Mouse (Mus musculus) embryonic facial prominence, embryonic 11.5 days (tissue): ENCODE measurements around the gene Tbc1d9b. TPM values are rescaled to one million over a fixed set of nuclear protein-coding genes. Genes with fewer than 3 reads are reported as not detected.

ENCODE experiments used
- ATAC-seq: fragments of 200-750 bp; cut with Nextera tagmentation; replicated peaks from 2 replicates; pipeline ENCODE4 v1.8.0; 2017; ENCODE audit warnings: low read depth; ENCODE audit not compliant: insufficient number of reproducible peaks, low FRiP score, low TSS enrichment
- DNase-seq: peaks from one replicate; pipeline ENCODE4 v3.0.0-alpha.2; 2015; ENCODE audit warnings: low spot score
- H3K27ac ChIP-seq: fragments of 300-500 bp; sonication (generic); replicated peaks from 2 replicates; pipeline ENCODE4 v1.5.1; 2014; ENCODE audit warnings: mild to moderate bottlenecking, low read depth, low read length, control low read depth
- H3K27me3 ChIP-seq: fragments of 300-500 bp; sonication (generic); 2 replicates; pipeline ENCODE4 v1.6.1; 2014; ENCODE audit warnings: mild to moderate bottlenecking, low read length, moderate library complexity, mixed read lengths; ENCODE audit not compliant: control insufficient read depth, insufficient read depth
- H3K36me3 ChIP-seq: fragments of 300-500 bp; sonication (generic); replicated peaks from 2 replicates; pipeline ENCODE4 v1.6.1; 2014; ENCODE audit warnings: low read depth, mild to moderate bottlenecking, low read length, moderate library complexity, mixed read lengths; ENCODE audit not compliant: control insufficient read depth, insufficient read depth
- H3K4me1 ChIP-seq: fragments of 300-500 bp; sonication (generic); 2 replicates; pipeline ENCODE4 v1.6.1; 2014; ENCODE audit warnings: low read length, mixed read lengths; ENCODE audit not compliant: control insufficient read depth, insufficient read depth
- H3K4me2 ChIP-seq: fragments of 300-500 bp; sonication (generic); 2 replicates; pipeline ENCODE4 v1.6.1; 2014; ENCODE audit warnings: low read depth, mild to moderate bottlenecking, control low read depth, low read length, moderate library complexity
- H3K4me3 ChIP-seq: fragments of 300-500 bp; sonication (generic); 2 replicates; pipeline ENCODE4 v1.5.1; 2014; ENCODE audit warnings: low read depth, low read length, control low read depth
- H3K9ac ChIP-seq: fragments of 300-500 bp; sonication (generic); replicated peaks from 2 replicates; pipeline ENCODE4 v1.6.1; 2014; ENCODE audit warnings: mild to moderate bottlenecking, control low read depth, low read length
- H3K9me3 ChIP-seq: fragments of 300-500 bp; sonication (generic); replicated peaks from 2 replicates; pipeline ENCODE4 v1.6.1; 2016; ENCODE audit warnings: mild to moderate bottlenecking, low read length, inconsistent platforms, mixed read lengths; ENCODE audit not compliant: control insufficient read depth
- WGBS: fragments of 180-500 bp; shearing (Covaris S2); extraction: QIAGEN DNeasy Blood & Tissue Kit; methylation state at CpG from one replicate; pipeline ENCODE4 v1.1.7; 2014; 5-methylcytosine and 5-hydroxymethylcytosine counted together
- polyA plus RNA-seq: library from polyadenylated mRNA; unstranded; fragments of >200 nt; fragmentation: Nextera tagmentation; extraction: Ambion mirVana; gene quantifications from 2 replicates; pipeline ENCODE4 v1.2.1, GENCODE M21; 2014

Gene Tbc1d9b
- polyA plus RNA-seq, 1 experiment from 2014 or later: 26.0 TPM

DNA sequence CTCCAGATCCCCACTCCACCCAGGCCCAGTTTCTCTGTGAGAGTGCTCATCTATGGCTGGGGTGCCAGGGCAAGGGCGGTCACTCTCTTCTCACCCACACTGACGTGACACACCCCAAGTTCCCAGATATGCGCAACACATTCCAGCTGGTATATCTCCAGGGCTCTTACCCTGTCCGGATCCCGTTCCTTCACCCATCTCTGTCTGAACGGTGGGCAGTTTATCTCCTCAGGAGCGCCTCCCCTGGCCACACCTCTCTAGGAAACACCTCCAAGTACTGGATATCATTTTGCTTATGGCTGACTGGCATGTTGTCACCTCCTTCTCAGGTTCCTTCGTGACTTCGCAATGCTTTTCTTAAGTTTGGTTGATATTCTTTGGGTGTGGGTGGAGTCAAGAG, 84.4 kb downstream of the Tbc1d9b start:
- Histone ChIP-seq H3K9ac (no peak overlapping the region; the same call in 1 of the 2 replicates), H3K4me1 (peaks cover 3% of the 10 kb centered on the region; the same call in 1 of the 2 replicates), H3K4me3 (no peak overlapping the region), H3K36me3 (no peaks in the 10 kb centered on the region), H3K9me3 (no peaks in the 10 kb centered on the region), H3K4me2 (no peak overlapping the region), H3K27ac (no peak overlapping the region), H3K27me3 (no peaks in the 10 kb centered on the region)
- 22% methylated on average over 9 of the region's 9 CpGs for WGBS
- ATAC-seq: no peak; the same call in 1 of the 2 replicates
- DNase-seq: no peak

DNA sequence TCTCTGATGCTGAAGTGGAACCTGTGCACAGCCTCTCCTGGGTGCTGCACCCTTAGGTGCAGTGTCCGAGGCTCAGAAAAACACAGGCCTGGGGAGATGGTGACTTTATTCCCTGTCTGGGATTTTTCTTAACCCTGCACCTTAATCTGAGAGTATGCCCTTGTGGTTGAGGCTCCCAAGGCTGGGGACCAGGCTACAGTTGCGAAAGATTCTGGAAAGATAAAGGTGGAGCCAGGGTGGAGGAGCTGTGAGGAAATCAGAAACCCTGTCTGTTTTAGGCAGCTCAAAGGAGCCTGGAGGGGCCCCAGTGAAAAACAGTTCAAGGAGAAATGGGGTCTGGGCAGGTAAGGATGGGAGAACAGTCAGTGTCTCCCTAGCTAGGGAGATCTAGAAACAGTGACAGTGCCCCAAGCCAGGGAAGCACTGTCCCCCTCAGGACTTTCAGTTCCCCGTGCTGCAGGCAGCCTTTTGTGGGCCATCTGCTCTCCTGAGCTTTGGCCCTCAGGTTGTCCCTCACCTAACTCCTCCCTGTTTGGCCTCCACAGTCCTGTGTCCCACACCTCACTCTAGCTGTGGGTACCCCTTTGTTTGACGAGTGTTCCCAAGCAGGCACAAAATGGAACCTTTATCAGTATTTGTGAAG, 85.6 kb downstream of the Tbc1d9b start:
- Histone ChIP-seq H3K4me3 (no peak overlapping the region), H3K27me3 (no peaks in the 10 kb centered on the region), H3K4me2 (no peak overlapping the region), H3K9ac (no peak overlapping the region), H3K27ac (no peak overlapping the region; the same call in 1 of the 2 replicates), H3K9me3 (no peaks in the 10 kb centered on the region), H3K36me3 (no peaks in the 10 kb centered on the region), H3K4me1 (peaks cover 3% of the 10 kb centered on the region; the same call in 1 of the 2 replicates)
- ATAC-seq (no peak), DNase-seq (no peak)
- 81% methylated on average over 4 of the region's 4 CpGs for WGBS

DNA sequence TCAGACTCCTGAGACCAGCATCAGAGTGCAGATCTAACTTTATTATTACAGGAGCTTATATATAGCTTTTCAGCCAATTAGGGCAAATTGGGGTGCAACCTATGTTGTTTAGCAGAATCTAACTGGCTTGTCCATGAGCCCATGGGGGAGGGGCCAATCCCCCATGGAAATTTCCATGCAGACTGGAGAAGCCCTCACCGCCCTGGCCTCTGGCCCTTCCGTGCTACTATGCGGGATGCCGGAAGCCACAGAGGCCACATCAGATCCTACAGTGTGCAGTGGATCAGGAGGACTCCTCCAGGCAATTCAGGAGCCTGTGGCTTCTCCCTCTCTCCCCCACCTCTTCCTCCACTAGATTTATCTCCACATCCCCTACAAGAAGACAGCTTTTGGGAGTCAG, 86.6 kb downstream of the Tbc1d9b start:
- 48% methylated on average over 4 of the region's 4 CpGs for WGBS
- Histone ChIP-seq H3K27ac (no peak overlapping the region), H3K36me3 (no peaks in the 10 kb centered on the region)

DNA sequence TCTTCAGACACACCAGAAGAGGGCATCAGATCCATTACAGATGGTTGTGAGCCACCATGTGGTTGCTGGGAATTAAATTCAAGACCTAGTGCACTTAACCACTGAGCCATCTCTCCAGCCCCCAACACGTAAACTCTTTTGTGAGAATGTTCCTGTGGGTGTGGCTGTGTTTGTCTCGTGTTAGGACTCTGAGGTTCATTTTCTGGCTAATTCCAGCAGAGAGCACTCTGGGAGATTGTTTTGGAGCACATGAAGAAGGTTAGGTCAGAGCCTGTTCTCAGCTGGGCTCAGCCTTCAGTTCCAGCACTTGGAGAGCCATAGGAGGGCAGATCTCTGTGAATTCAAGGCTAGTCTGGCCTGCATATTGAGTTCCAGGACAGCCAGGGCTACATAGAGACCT, 88.6 kb downstream of the Tbc1d9b start:
- Histone ChIP-seq H3K27ac (no peak overlapping the region), H3K9me3 (no peaks in the 10 kb centered on the region), H3K4me2 (no peak overlapping the region), H3K9ac (no peak overlapping the region), H3K4me1 (peaks cover 3% of the 10 kb centered on the region; the same call in 1 of the 2 replicates), H3K4me3 (no peak overlapping the region), H3K27me3 (no peaks in the 10 kb centered on the region), H3K36me3 (no peaks in the 10 kb centered on the region)
- WGBS: 55% methylated on average over 2 of the region's 2 CpGs
- DNase-seq: no peak
- no peak for ATAC-seq

More for the DNA sequence above, 86.6 kb downstream of the Tbc1d9b start:
- Histone ChIP-seq H3K4me1 (peaks cover 3% of the 10 kb centered on the region; the same call in 1 of the 2 replicates), H3K4me2 (no peak overlapping the region), H3K4me3 (no peak overlapping the region), H3K27me3 (no peaks in the 10 kb centered on the region), H3K9me3 (no peaks in the 10 kb centered on the region), H3K9ac (no peak overlapping the region)
- DNase-seq: no peak
- no peak for ATAC-seq

Other genes starting within 250 kb of the Tbc1d9b start
- gene Rasgef1c, start 229.6 kb upstream of the Tbc1d9b start, polyA plus RNA-seq: 0.29 and 0.91 TPM in 2 replicates
- 86.0 and 98.2 TPM in 2 replicates for gene Rnf130, start 106.0 kb upstream of the Tbc1d9b start, polyA plus RNA-seq
- gene Mrnip, start 43.0 kb downstream of the Tbc1d9b start, polyA plus RNA-seq: 24.9 and 25.5 TPM in 2 replicates
- gene Sqstm1, start 79.4 kb downstream of the Tbc1d9b start, polyA plus RNA-seq: 135 and 142 TPM in 2 replicates
- gene Mgat4b, start 79.5 kb downstream of the Tbc1d9b start, polyA plus RNA-seq: 19.5 and 21.1 TPM in 2 replicates
- 0.36 and 0.57 TPM in 2 replicates for gene Ltc4s, start 107.2 kb downstream of the Tbc1d9b start, polyA plus RNA-seq
- gene Maml1, start 160.9 kb downstream of the Tbc1d9b start, polyA plus RNA-seq: 10.8 and 11.9 TPM in 2 replicates
- 247 and 265 TPM in 2 replicates for gene Canx, start 194.3 kb downstream of the Tbc1d9b start, polyA plus RNA-seq
- gene Cby3, start 223.1 kb downstream of the Tbc1d9b start, polyA plus RNA-seq: not detected in 2 replicates
- 823 and 855 TPM in 2 replicates for gene Hnrnph1, start 245.6 kb downstream of the Tbc1d9b start, polyA plus RNA-seq